Mouse (Mus musculus) embryonic fibroblast, embryonic 13.5 days (primary cell): ENCODE results near the gene Hist2h3c1.

Experiments
- CTCF ChIP-seq: IDR thresholded peaks from 2 replicates; pipeline ENCODE4 v1.5.1; 2011; ENCODE audit warnings: mild to moderate bottlenecking, control low read depth, low read length, moderate library complexity, borderline replicate concordance; ENCODE audit not compliant: insufficient read depth
- POLR2A ChIP-seq: IDR thresholded peaks from 2 replicates; pipeline ENCODE4 v1.6.1; 2011; ENCODE audit warnings: low read depth, mild to moderate bottlenecking, control low read depth, low read length, moderate library complexity

DNA sequence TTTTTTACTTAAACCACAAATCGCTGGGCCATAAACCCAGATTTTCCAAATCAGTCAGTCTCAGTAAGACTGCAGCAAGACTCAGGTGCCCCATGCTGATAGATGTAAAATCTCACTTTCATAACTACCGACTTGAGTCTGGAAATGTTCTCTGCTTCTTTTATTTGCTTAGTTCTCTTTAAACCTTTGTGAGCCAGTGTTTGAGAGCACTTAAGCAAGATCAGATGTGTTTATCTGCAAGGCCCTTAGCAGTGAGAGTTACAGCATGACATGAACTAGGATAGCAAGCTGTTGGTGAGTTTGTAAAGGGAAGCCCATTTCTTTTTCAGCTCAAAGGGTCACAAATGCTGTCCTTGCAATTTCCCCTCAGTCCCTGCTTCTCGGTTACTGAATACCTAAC lies 10.7 kb downstream of the Hist2h3c1 start:
- TF ChIP-seq CTCF, result no peak
- no peak for TF ChIP-seq POLR2A
